Mouse (Mus musculus): ENCODE measurements around the gene Safb2. TPM values are rescaled to one million over a fixed set of nuclear protein-coding genes. Genes with fewer than 3 reads are reported as not detected.

Gene Safb2
- polyA plus RNA-seq, 1 experiment from 2014 or later = 105 TPM

GRCm38 (mm10) chr17:56524943-56525342, 59.4 kb downstream of the Safb2 start:
- WGBS = 82% methylated on average over 4 of the region's 4 CpGs

DNA sequence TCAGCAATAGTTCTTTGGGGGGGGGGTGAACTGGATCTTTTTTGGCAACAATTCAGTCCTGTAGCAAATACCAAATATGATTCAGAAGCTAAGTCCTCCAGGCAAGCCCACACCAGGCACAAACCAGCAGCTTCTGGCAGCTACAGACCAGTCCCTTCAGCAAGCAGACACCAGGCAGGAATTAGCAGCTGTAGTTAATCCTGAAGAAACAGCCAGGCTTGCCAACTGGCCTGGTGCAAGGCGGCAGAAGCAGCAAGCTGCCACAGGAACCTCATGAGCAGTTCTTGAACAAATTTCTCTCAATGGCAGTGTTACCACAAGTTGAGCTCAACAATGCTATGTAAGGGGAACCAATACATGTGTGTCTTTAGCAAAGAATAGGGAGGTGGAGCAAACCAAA, 61.6 kb downstream of the Safb2 start:
- Histone ChIP-seq H3K4me2 (replicated peaks) (no peak overlapping the region), H3K9me3 (replicated peaks) (no peaks in the 10 kb centered on the region), H3K4me1 (no peaks in the 10 kb centered on the region), H3K36me3 (no peaks in the 10 kb centered on the region), H3K27ac (no peak overlapping the region), H3K27me3 (no peaks in the 10 kb centered on the region), H3K9ac (no peak overlapping the region), H3K4me3 (no peak overlapping the region)
- WGBS = 63% methylated on average over 1 of the region's 1 CpGs
- ATAC-seq (ENCODE audit: low FRiP score) = no peak

More at GRCm38 (mm10) chr17:56524943-56525342, 59.4 kb downstream of the Safb2 start:
- H3K27me3 ChIP-seq = no peaks in the 10 kb centered on the region
- no peak overlapping the region for H3K9ac ChIP-seq
- no peaks in the 10 kb centered on the region for H3K36me3 ChIP-seq
- H3K4me1 ChIP-seq = no peaks in the 10 kb centered on the region
- no peaks in the 10 kb centered on the region for H3K9me3 ChIP-seq (replicated peaks)
- no peak overlapping the region for H3K27ac ChIP-seq
- H3K4me3 ChIP-seq = no peak overlapping the region
- no peak overlapping the region for H3K4me2 ChIP-seq (replicated peaks)
- ATAC-seq (ENCODE audit: low FRiP score) = no peak

- WGBS = 12% methylated on average over 13 of the region's 13 CpGs
- no peaks in the 10 kb centered on the region for H3K9me3 ChIP-seq (replicated peaks)
- 0 out of 2 replicates have a peak overlapping the region, but pooled peaks have one; percentile 5 for H3K9ac ChIP-seq
- H3K36me3 ChIP-seq = no peaks in the 10 kb centered on the region
- H3K27ac ChIP-seq = peak overlapping the region; percentile 60
- H3K27me3 ChIP-seq = peaks cover 41% of the 10 kb centered on the region
- ATAC-seq (ENCODE audit: low FRiP score) = peak; percentile 68
- H3K4me3 ChIP-seq = no peak overlapping the region
- H3K4me2 ChIP-seq (replicated peaks) = peak overlapping the region; percentile 8
- peaks cover 24% of the 10 kb centered on the region for H3K4me1 ChIP-seq
These were observed 68.5 kb downstream of the Safb2 start for GRCm38 (mm10) chr17:56515690-56516410.

- H3K9me3 ChIP-seq (replicated peaks) = no peaks in the 10 kb centered on the region
- H3K36me3 ChIP-seq = no peaks in the 10 kb centered on the region
- no peak overlapping the region for H3K4me2 ChIP-seq (replicated peaks)
- ATAC-seq (ENCODE audit: low FRiP score) = no peak
- no peak overlapping the region for H3K4me3 ChIP-seq
- H3K27ac ChIP-seq = peak overlapping the region; percentile 60; the same call in 1 of the 2 replicates
- peaks cover 50% of the 10 kb centered on the region for H3K27me3 ChIP-seq
- H3K4me1 ChIP-seq = peaks cover 31% of the 10 kb centered on the region
- WGBS = 50% methylated on average over 12 of the region's 12 CpGs
- no peak overlapping the region for H3K9ac ChIP-seq
These were observed 69.5 kb downstream of the Safb2 start for GRCm38 (mm10) chr17:56514916-56515315.

DNA sequence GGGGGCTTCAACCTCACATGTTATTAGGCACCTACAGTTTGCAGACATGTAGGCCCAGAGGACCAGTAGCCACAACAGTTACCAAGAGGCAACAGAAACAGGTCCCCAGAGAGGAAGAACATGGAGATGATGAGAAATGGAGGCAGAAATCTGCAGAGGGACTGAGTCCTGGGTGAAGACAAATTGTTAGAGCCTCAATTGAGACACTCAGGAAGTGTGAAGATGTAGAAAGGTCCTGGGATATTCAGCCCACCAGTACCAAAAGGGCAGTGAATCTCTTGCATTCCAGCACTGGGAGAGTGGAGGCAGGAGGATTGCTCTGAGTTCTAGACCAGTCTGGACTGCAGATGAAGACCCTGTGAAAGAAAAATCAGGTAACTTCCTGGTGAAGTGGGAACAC, 70.1 kb downstream of the Safb2 start:
- no peaks in the 10 kb centered on the region for H3K9me3 ChIP-seq (replicated peaks)
- peaks cover 56% of the 10 kb centered on the region for H3K27me3 ChIP-seq
- no peak overlapping the region for H3K4me3 ChIP-seq
- no peak for ATAC-seq (ENCODE audit: low FRiP score)
- peaks cover 36% of the 10 kb centered on the region for H3K4me1 ChIP-seq
- H3K4me2 ChIP-seq (replicated peaks) = no peak overlapping the region
- H3K36me3 ChIP-seq = no peaks in the 10 kb centered on the region
- no peak overlapping the region for H3K9ac ChIP-seq
- no peak overlapping the region for H3K27ac ChIP-seq

GRCm38 (mm10) chr17:56512310-56512709, 72.1 kb downstream of the Safb2 start, which contains the start of gene Znrf4:
TSS of gene Znrf4 (minus strand) at chr17:56512431.
- Histone ChIP-seq H3K27ac (no peak within 1 kb of the TSS), H3K4me3 (peak within 1 kb of the TSS; percentile 27), H3K9me3 (replicated peaks) (no peaks in the 10 kb centered on the region), H3K4me2 (replicated peaks) (peak within 1 kb of the TSS; percentile 43), H3K27me3 (peaks cover 62% of the 10 kb centered on the region), H3K9ac (no peak within 1 kb of the TSS), H3K36me3 (no peaks in the 10 kb centered on the region), H3K4me1 (peaks cover 44% of the 10 kb centered on the region)
- 65% methylated on average over 22 of the region's 22 CpGs for WGBS
- no peak for ATAC-seq (ENCODE audit: low FRiP score)

DNA sequence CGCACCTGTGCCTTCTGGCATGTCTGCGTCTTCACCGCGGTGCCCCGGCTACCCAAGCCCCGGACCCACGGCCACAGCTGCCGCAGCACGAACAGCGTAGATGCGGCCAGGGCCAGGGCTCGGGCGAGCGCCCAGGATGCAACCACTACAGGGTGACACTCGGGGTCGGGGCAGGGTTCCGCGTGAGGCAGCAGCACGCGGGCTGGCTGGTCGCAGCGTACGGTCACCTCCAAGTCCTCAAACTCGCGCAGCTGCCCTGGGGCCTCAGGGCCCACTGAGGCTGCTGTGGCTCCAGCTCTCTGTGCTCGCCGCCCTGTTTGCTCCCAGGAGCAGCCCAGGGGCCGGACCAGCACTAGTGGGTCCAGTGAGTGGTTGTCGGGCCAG, 72.7 kb downstream of the Safb2 start:
- WGBS = 20% methylated on average over 29 of the region's 29 CpGs
- ATAC-seq (ENCODE audit: low FRiP score) = no peak
- H3K9me3 ChIP-seq (replicated peaks) = no peaks in the 10 kb centered on the region
- peaks cover 50% of the 10 kb centered on the region for H3K4me1 ChIP-seq
- H3K4me3 ChIP-seq = peak overlapping the region; percentile 27
- H3K27ac ChIP-seq = no peak overlapping the region
- H3K4me2 ChIP-seq (replicated peaks) = peak overlapping the region; percentile 43
- H3K27me3 ChIP-seq = peaks cover 62% of the 10 kb centered on the region
- no peaks in the 10 kb centered on the region for H3K36me3 ChIP-seq
- no peak overlapping the region for H3K9ac ChIP-seq

- peak overlapping the region; percentile 27 for H3K4me3 ChIP-seq
- no peak overlapping the region for H3K9ac ChIP-seq
- H3K4me1 ChIP-seq = peaks cover 51% of the 10 kb centered on the region
- no peaks in the 10 kb centered on the region for H3K9me3 ChIP-seq (replicated peaks)
- ATAC-seq (ENCODE audit: low FRiP score) = no peak
- WGBS = 6% methylated on average over 59 of the region's 60 CpGs
- peaks cover 62% of the 10 kb centered on the region for H3K27me3 ChIP-seq
- no peaks in the 10 kb centered on the region for H3K36me3 ChIP-seq
- peak overlapping the region; percentile 43 for H3K4me2 ChIP-seq (replicated peaks)
- H3K27ac ChIP-seq = no peak overlapping the region
These were observed 73.2 kb downstream of the Safb2 start for GRCm38 (mm10) chr17:56510970-56511706.

Other genes starting within 250 kb of the Safb2 start
- gene Ptprs, start 108.1 kb downstream of the Safb2 start, polyA plus RNA-seq (2016; fragmentation: Nextera tagmentation; extraction: Ambion mirVana) = 316 and 326 TPM in 2 replicates
- not detected in 2 replicates for gene Znrf4, start 72.2 kb downstream of the Safb2 start, polyA plus RNA-seq (2016; fragmentation: Nextera tagmentation; extraction: Ambion mirVana)
- gene Gm20219, start 30.2 kb downstream of the Safb2 start, polyA plus RNA-seq (2016; fragmentation: Nextera tagmentation; extraction: Ambion mirVana) = 1.8 and 2.0 TPM in 2 replicates
- gene Safb, start 240 bp upstream of the Safb2 start, polyA plus RNA-seq (2016; fragmentation: Nextera tagmentation; extraction: Ambion mirVana) = 161 and 162 TPM in 2 replicates
- gene 2410015M20Rik, start 25.2 kb upstream of the Safb2 start, polyA plus RNA-seq (2016; fragmentation: Nextera tagmentation; extraction: Ambion mirVana) = 184 and 193 TPM in 2 replicates
- 1,045 and 1,230 TPM in 2 replicates for gene Rpl36, start 28.8 kb upstream of the Safb2 start, polyA plus RNA-seq (2016; fragmentation: Nextera tagmentation; extraction: Ambion mirVana)
- 50.6 and 55.5 TPM in 2 replicates for gene Lonp1, start 42.3 kb upstream of the Safb2 start, polyA plus RNA-seq (2016; fragmentation: Nextera tagmentation; extraction: Ambion mirVana)
- gene Catsperd, start 43.6 kb upstream of the Safb2 start, polyA plus RNA-seq (2016; fragmentation: Nextera tagmentation; extraction: Ambion mirVana) = 0.74 and 0.98 TPM in 2 replicates
- 98.2 and 105 TPM in 2 replicates for gene Ranbp3, start 88.7 kb upstream of the Safb2 start, polyA plus RNA-seq (2016; fragmentation: Nextera tagmentation; extraction: Ambion mirVana)
- gene Ndufa11, start 133.2 kb upstream of the Safb2 start, polyA plus RNA-seq (2016; fragmentation: Nextera tagmentation; extraction: Ambion mirVana) = 323 and 382 TPM in 2 replicates
- gene Vmac, start 133.4 kb upstream of the Safb2 start, polyA plus RNA-seq (2016; fragmentation: Nextera tagmentation; extraction: Ambion mirVana) = 15.3 and 18.1 TPM in 2 replicates
- 3.9 and 5.1 TPM in 2 replicates for gene Nrtn, start 172.9 kb upstream of the Safb2 start, polyA plus RNA-seq (2016; fragmentation: Nextera tagmentation; extraction: Ambion mirVana)
- 46.8 and 47.6 TPM in 2 replicates for gene Dus3l, start 180.2 kb upstream of the Safb2 start, polyA plus RNA-seq (2016; fragmentation: Nextera tagmentation; extraction: Ambion mirVana)
- gene Prr22, start 185.7 kb upstream of the Safb2 start, polyA plus RNA-seq (2016; fragmentation: Nextera tagmentation; extraction: Ambion mirVana) = 1.3 and 1.7 TPM in 2 replicates
- 8.7 and 10.2 TPM in 2 replicates for gene Rfx2, start 246.4 kb upstream of the Safb2 start, polyA plus RNA-seq (2016; fragmentation: Nextera tagmentation; extraction: Ambion mirVana)

All from hindbrain, embryonic 12.5 days (tissue).